In genomic region chr16:52000801-52001200, GRCm38 (mm10) we compare ENCODE assay signal across 25 mouse cellular contexts.
"Had no signal": no experiment of that assay in that cellular context is flagged by ENCODE, and none has a peak within 500 bp of the region (broad histone marks: within the 10 kb centered on the region; RNA-seq: fewer than 3 reads in every experiment).

No protein-coding gene starts in this region.

- H3K27ac ChIP-seq: heart, adult 2 months; heart, embryonic 13.5 days; heart, embryonic 15.5 days; hindbrain, embryonic 14.5 days; intestine, embryonic 15.5 days; kidney, embryonic 15.5 days; limb, embryonic 13.5 days; limb, embryonic 15.5 days; liver, embryonic 12.5 days had no signal

- H3K9ac ChIP-seq: heart, embryonic 13.5 days; heart, embryonic 15.5 days; hindbrain, embryonic 14.5 days; intestine, embryonic 15.5 days; kidney, embryonic 15.5 days; limb, embryonic 13.5 days; limb, embryonic 15.5 days; liver, embryonic 12.5 days had no signal

- ATAC-seq: hindbrain, embryonic 16.5 days; inflammation-experienced regulatory T-cells, adult 6 months; intestine, embryonic 15.5 days; intestine, postnatal 0 days; liver, embryonic 12.5 days had no signal

- DNase-seq: gastrocnemius, postnatal 14 days; gastrocnemius, postnatal 36 days; heart, adult 2 months; heart, postnatal 14 days; heart, postnatal 36 days; kidney, adult 18-20 months; kidney, adult 9 months; kidney, postnatal 10 days; kidney, postnatal 25 days; kidney, postnatal 4 days; layer of hippocampus, adult 9-11 months; layer of hippocampus, postnatal 36 days; left cerebral cortex, postnatal 4 days had no signal

- H3K27me3 ChIP-seq: heart, embryonic 13.5 days; heart, embryonic 15.5 days; intestine, embryonic 15.5 days; kidney, embryonic 15.5 days; limb, embryonic 13.5 days; limb, embryonic 15.5 days; liver, embryonic 12.5 days had no signal

- H3K4me2 ChIP-seq: heart, embryonic 11.5 days; heart, embryonic 13.5 days; heart, embryonic 15.5 days; hindbrain, embryonic 14.5 days; intestine, embryonic 15.5 days; kidney, embryonic 15.5 days; limb, embryonic 13.5 days; limb, embryonic 15.5 days; liver, embryonic 12.5 days had no signal

- H3K4me3 ChIP-seq: heart, adult 2 months; heart, embryonic 13.5 days; heart, embryonic 15.5 days; intestine, embryonic 15.5 days; kidney, embryonic 15.5 days; limb, embryonic 13.5 days; limb, embryonic 15.5 days; liver, embryonic 12.5 days had no signal

- H3K9me3 ChIP-seq: heart, embryonic 13.5 days; heart, embryonic 15.5 days; intestine, embryonic 15.5 days; kidney, embryonic 15.5 days; limb, embryonic 13.5 days; limb, embryonic 15.5 days; liver, embryonic 12.5 days had no signal

- H3K4me1 ChIP-seq: heart, embryonic 13.5 days; heart, embryonic 15.5 days; intestine, embryonic 15.5 days; kidney, embryonic 15.5 days; limb, embryonic 13.5 days; limb, embryonic 15.5 days; liver, embryonic 12.5 days had no signal

- H3K36me3 ChIP-seq: heart, embryonic 13.5 days; heart, embryonic 15.5 days; intestine, embryonic 15.5 days; kidney, embryonic 15.5 days; limb, embryonic 13.5 days; limb, embryonic 15.5 days; liver, embryonic 12.5 days had no signal
